Mouse (Mus musculus): ENCODE results near the gene Enoph1.

DNA sequence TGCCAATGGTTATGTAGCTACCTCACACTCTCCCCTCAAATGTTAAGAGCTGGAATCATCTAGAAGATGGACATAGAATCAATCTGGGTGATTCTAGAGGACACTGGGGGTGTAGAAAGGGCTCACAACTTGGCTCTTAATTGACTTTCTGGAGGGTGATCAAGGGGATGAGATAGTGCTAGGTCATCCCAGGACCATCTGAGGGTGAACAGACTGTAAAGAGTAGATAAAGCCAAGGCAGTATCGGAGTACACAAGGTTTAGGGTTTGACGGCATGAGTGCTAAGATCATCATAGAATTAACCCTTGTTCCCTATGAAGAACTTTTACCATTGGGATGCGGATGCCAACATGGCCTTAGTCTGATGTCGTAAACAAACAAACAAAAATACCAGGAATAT is 58.2 kb downstream of the Enoph1 start:
- no peak for TF ChIP-seq CTCF (conservative IDR thresholded peaks at IDR 0.05; ENCODE audit: low read length)
- TF ChIP-seq NANOG (IDR thresholded peaks at IDR 0.05; ENCODE audit: borderline replicate concordance, low read length): no peak
- no peak for TF ChIP-seq POU5F1 (IDR thresholded peaks at IDR 0.05; ENCODE audit: borderline replicate concordance, low read length)

All from E14TG2a.4 (cell line).